ENCODE assay signal across 21 mouse cellular contexts in genomic region chr15:30701592-30701991, GRCm38 (mm10).
DNase-seq lines count a peak whose midpoint lies in the region; ATAC-seq and TF ChIP-seq lines count a peak whose summit lies in the region.
"Had no signal": no experiment of that assay in that cellular context is flagged by ENCODE, and none has a peak within 500 bp of the region (broad histone marks: within the 10 kb centered on the region; RNA-seq: fewer than 3 reads in every experiment).

No protein-coding gene starts in this region.

- no peaks in the 10 kb centered on the region for H3K27me3 ChIP-seq in lung, embryonic 14.5 days (ENCODE audit: insufficient read depth, low read length)
- H3K27me3 ChIP-seq in lung, embryonic 16.5 days (ENCODE audit: control insufficient read depth, insufficient read depth, low read depth, low read length): no peaks in the 10 kb centered on the region
- H3K27me3 ChIP-seq: embryonic facial prominence, embryonic 13.5 days; embryonic facial prominence, embryonic 15.5 days; forebrain, embryonic 12.5 days had no signal

- no peaks in the 10 kb centered on the region for H3K36me3 ChIP-seq in lung, embryonic 14.5 days (ENCODE audit: insufficient read depth)
- no peaks in the 10 kb centered on the region for H3K36me3 ChIP-seq in lung, embryonic 16.5 days (ENCODE audit: control insufficient read depth, insufficient read depth, low read length)
- H3K36me3 ChIP-seq: embryonic facial prominence, embryonic 13.5 days; embryonic facial prominence, embryonic 15.5 days; forebrain, embryonic 12.5 days had no signal

- H3K4me3 ChIP-seq in lung, embryonic 14.5 days (ENCODE audit: low read depth, low read length): no peak overlapping the region
- H3K4me3 ChIP-seq in lung, embryonic 16.5 days (ENCODE audit: low read length): no peak overlapping the region
- H3K4me3 ChIP-seq in lung, adult 2 months (replicated peaks; ENCODE audit: extremely low read depth, low read depth, low read length): no peak overlapping the region
- H3K4me3 ChIP-seq: embryonic facial prominence, embryonic 13.5 days; embryonic facial prominence, embryonic 15.5 days; erythroblast, embryonic 14.5 days; forebrain, embryonic 10.5 days; forebrain, embryonic 12.5 days had no signal

- TF ChIP-seq POLR2A in lung, adult 2 months (IDR thresholded peaks at IDR 0.05; ENCODE audit: borderline replicate concordance, extremely low read depth, low read depth, low read length): no peak

- no peak for TF ChIP-seq CTCF in lung, embryonic 14.5 days (IDR thresholded peaks at IDR 0.05; ENCODE audit: low read depth)
- TF ChIP-seq CTCF in lung, adult 2 months (IDR thresholded peaks at IDR 0.05; ENCODE audit: insufficient read depth, low read length): no peak

- no peak overlapping the region for H3K27ac ChIP-seq in lung, embryonic 14.5 days (ENCODE audit: low read depth)
- 0 out of 2 replicates have a peak overlapping the region, but pooled peaks have one; percentile 32 for H3K27ac ChIP-seq in lung, embryonic 16.5 days (ENCODE audit: low read length)
- H3K27ac ChIP-seq: embryonic facial prominence, embryonic 13.5 days; embryonic facial prominence, embryonic 15.5 days; forebrain, embryonic 10.5 days; forebrain, embryonic 12.5 days had no signal

- H3K4me2 ChIP-seq in lung, embryonic 14.5 days: no peak overlapping the region
- H3K4me2 ChIP-seq in lung, embryonic 16.5 days (ENCODE audit: low read depth, low read length): no peak overlapping the region
- H3K4me2 ChIP-seq: embryonic facial prominence, embryonic 13.5 days; embryonic facial prominence, embryonic 15.5 days; forebrain, embryonic 12.5 days had no signal

- no peaks in the 10 kb centered on the region for H3K9me3 ChIP-seq in lung, embryonic 14.5 days (ENCODE audit: low read depth, low read length)
- H3K9me3 ChIP-seq in lung, embryonic 16.5 days (ENCODE audit: control insufficient read depth, low read length): no peaks in the 10 kb centered on the region
- H3K9me3 ChIP-seq: embryonic facial prominence, embryonic 13.5 days; embryonic facial prominence, embryonic 15.5 days; forebrain, embryonic 12.5 days had no signal

- H3K4me1 ChIP-seq in lung, embryonic 14.5 days (ENCODE audit: insufficient read depth): no peaks in the 10 kb centered on the region
- peaks cover 6% of the 10 kb centered on the region for H3K4me1 ChIP-seq in lung, embryonic 16.5 days (replicated peaks; ENCODE audit: control insufficient read depth, insufficient read depth, low read length)
- H3K4me1 ChIP-seq in lung, adult 2 months (ENCODE audit: control insufficient read depth, insufficient read depth, low read length): no peaks in the 10 kb centered on the region
- H3K4me1 ChIP-seq: embryonic facial prominence, embryonic 13.5 days; embryonic facial prominence, embryonic 15.5 days; forebrain, embryonic 10.5 days; forebrain, embryonic 12.5 days had no signal

- ATAC-seq in lung, embryonic 14.5 days (ENCODE audit: insufficient read depth): peak; percentile 35; the same call in 1 of the 2 replicates
- ATAC-seq in lung, embryonic 16.5 days (ENCODE audit: low read depth): peak; percentile 68
- ATAC-seq: forebrain, embryonic 14.5 days; forebrain, embryonic 16.5 days had no signal

- WGBS in lung, embryonic 14.5 days: 44% methylated on average over 5 of the region's 5 CpGs
- WGBS in lung, embryonic 16.5 days: 30% methylated on average over 5 of the region's 5 CpGs
- 60% methylated on average over 5 of the region's 5 CpGs for WGBS in lung, adult 2 months

- no peak overlapping the region for H3K9ac ChIP-seq in lung, embryonic 14.5 days
- H3K9ac ChIP-seq in lung, embryonic 16.5 days (ENCODE audit: low read length): no peak overlapping the region
- H3K9ac ChIP-seq: embryonic facial prominence, embryonic 13.5 days; embryonic facial prominence, embryonic 15.5 days; forebrain, embryonic 12.5 days had no signal

- peak; percentile 7 for DNase-seq in lung, embryonic 14.5 days
- DNase-seq in lung, postnatal 14 days: no peak
- DNase-seq in lung, adult 2 months: no peak
- DNase-seq: adrenal gland, adult 2 months; adrenal gland, postnatal 10 days; adrenal gland, postnatal 25 days; cerebellum, adult 11 months; cerebellum, adult 18-20 months; cerebellum, adult 8-10 months; cerebellum, adult 9-11 months; cerebellum, postnatal 14 days; cerebellum, postnatal 36 days; embryo, embryonic 11 days had no signal
